Mouse (Mus musculus) midbrain, postnatal 0 days (tissue): Measurements from ENCODE around the gene Mcm5. TPM values are rescaled to one million over a fixed set of nuclear protein-coding genes. Genes with fewer than 3 reads are reported as not detected.
A peak's percentile ranks its signal among the peaks of the same experiment; 100 is the strongest.

Experiments
- ATAC-seq: fragments of 200-750 bp; cut with Nextera tagmentation; 2 replicates; pipeline ENCODE4 v1.8.0; 2017; ENCODE audit warnings: moderate number of reproducible peaks, mild to moderate bottlenecking, moderate TSS enrichment, moderate library complexity; ENCODE audit not compliant: low FRiP score
- DNase-seq: peaks from one replicate; pipeline ENCODE4 v3.0.0-alpha.2; 2015; ENCODE audit warnings: low spot score
- H3K27ac ChIP-seq: fragments of 300-500 bp; sonication (generic); 2 replicates; pipeline ENCODE4 v1.5.1; 2014; ENCODE audit warnings: low read depth, mild to moderate bottlenecking, low read length, mixed read lengths
- H3K27me3 ChIP-seq: fragments of 300-500 bp; sonication (generic); 2 replicates; pipeline ENCODE4 v1.6.1; 2014; ENCODE audit warnings: low read length, control low read depth, mixed read lengths; ENCODE audit not compliant: insufficient read depth
- H3K36me3 ChIP-seq: fragments of 300-500 bp; sonication (generic); 2 replicates; pipeline ENCODE4 v1.6.1; 2014; ENCODE audit warnings: low read length, control low read depth, mixed read lengths; ENCODE audit not compliant: insufficient read depth
- H3K4me1 ChIP-seq: fragments of 300-500 bp; sonication (generic); 2 replicates; pipeline ENCODE4 v1.6.1; 2014; ENCODE audit warnings: mild to moderate bottlenecking, control low read depth, antibody characterized with exemption, low read length, mixed read lengths; ENCODE audit not compliant: insufficient read depth
- H3K4me2 ChIP-seq: fragments of 300-500 bp; sonication (generic); 2 replicates; pipeline ENCODE4 v1.6.1; 2014; ENCODE audit warnings: low read depth, mild to moderate bottlenecking, low read length, mixed read lengths; ENCODE audit not compliant: poor library complexity, severe bottlenecking
- H3K4me3 ChIP-seq: fragments of 300-500 bp; sonication (generic); 2 replicates; pipeline ENCODE4 v1.5.1; 2014; ENCODE audit warnings: low read depth, mild to moderate bottlenecking, low read length, moderate library complexity
- H3K9ac ChIP-seq: fragments of 300-500 bp; sonication (generic); replicated peaks from 2 replicates; pipeline ENCODE4 v1.6.1; 2014; ENCODE audit warnings: mild to moderate bottlenecking, low read length, moderate library complexity, mixed read lengths; ENCODE audit not compliant: poor library complexity, severe bottlenecking
- H3K9me3 ChIP-seq: fragments of 300-500 bp; sonication (generic); 2 replicates; pipeline ENCODE4 v1.6.1; 2016; ENCODE audit warnings: low read length, control low read depth
- CTCF ChIP-seq: IDR thresholded peaks from 2 replicates; pipeline ENCODE4 v1.5.1; 2016; ENCODE audit warnings: antibody characterized with exemption, mild to moderate bottlenecking
- WGBS: fragments of 180-500 bp; shearing (Covaris S2); extraction: QIAGEN DNeasy Blood & Tissue Kit; methylation state at CpG from one replicate; pipeline ENCODE4 v1.1.7; 2014; 5-methylcytosine and 5-hydroxymethylcytosine counted together
- polyA plus RNA-seq: library from polyadenylated mRNA; unstranded; fragments of >200 nt; fragmentation: Nextera tagmentation; extraction: Ambion mirVana; gene quantifications from 2 replicates; pipeline ENCODE4 v1.2.1, GENCODE M21; 2015
- total RNA-seq: library from RNA; depleted of rRNA; stranded (reverse); fragments of >200 nt; gene quantifications from 2 replicates; pipeline ENCODE4 v1.2.3, GENCODE M21; 2014; rRNA removed

The Mcm5 gene
- total and polyA plus RNA-seq, 2 experiments from 2014 or later = 13.7 to 18.3 TPM

- no peak for DNase-seq
- WGBS = 22% methylated on average over 7 of the region's 7 CpGs
These were observed 48.3 kb downstream of the Mcm5 start for GRCm38 (mm10) chr8:75157471-75158230.

GRCm38 (mm10) chr8:75169363-75169762 is 60.0 kb downstream of the Mcm5 start:
- ATAC-seq (no peak), DNase-seq (peak; percentile 58)
- H3K9me3 ChIP-seq = no peaks in the 10 kb centered on the region
- TF ChIP-seq CTCF = no peak
- H3K36me3 ChIP-seq = no peaks in the 10 kb centered on the region
- no peaks in the 10 kb centered on the region for H3K27me3 ChIP-seq
- H3K27ac ChIP-seq = no peak overlapping the region
- WGBS = 68% methylated on average over 5 of the region's 5 CpGs
- no peak overlapping the region for H3K9ac ChIP-seq
- H3K4me3 ChIP-seq = no peak overlapping the region
- no peak overlapping the region for H3K4me2 ChIP-seq
- H3K4me1 ChIP-seq = no peaks in the 10 kb centered on the region

More at GRCm38 (mm10) chr8:75157471-75158230, 48.3 kb downstream of the Mcm5 start:
- Histone ChIP-seq H3K27ac (no peak overlapping the region), H3K9ac (no peak overlapping the region), H3K4me3 (no peak overlapping the region), H3K27me3 (no peaks in the 10 kb centered on the region), H3K36me3 (no peaks in the 10 kb centered on the region), H3K9me3 (no peaks in the 10 kb centered on the region), H3K4me2 (no peak overlapping the region), H3K4me1 (no peaks in the 10 kb centered on the region)
- TF ChIP-seq CTCF = no peak
- peak; percentile 14; the same call in 1 of the 2 replicates for ATAC-seq

- H3K4me2 ChIP-seq = no peak overlapping the region
- H3K9ac ChIP-seq = no peak overlapping the region
- no peaks in the 10 kb centered on the region for H3K4me1 ChIP-seq
- 79% methylated on average over 6 of the region's 6 CpGs for WGBS
- no peak overlapping the region for H3K4me3 ChIP-seq
- H3K27me3 ChIP-seq = no peaks in the 10 kb centered on the region
- DNase-seq (no peak), ATAC-seq (no peak)
- H3K36me3 ChIP-seq = no peaks in the 10 kb centered on the region
- no peaks in the 10 kb centered on the region for H3K9me3 ChIP-seq
- no peak for TF ChIP-seq CTCF
- no peak overlapping the region for H3K27ac ChIP-seq
These were observed 62.8 kb downstream of the Mcm5 start for GRCm38 (mm10) chr8:75172009-75172685.

Other genes with a start within 250 kb of the Mcm5 start
- not detected in 2 replicates for gene Isx, start 236.4 kb upstream of the Mcm5 start, total RNA-seq
- gene Isx, start 236.4 kb upstream of the Mcm5 start, polyA plus RNA-seq = not detected in 2 replicates
- 48.5 and 60.1 TPM in 2 replicates for gene Hmgxb4, start 116.2 kb upstream of the Mcm5 start, total RNA-seq
- 27.6 and 29.6 TPM in 2 replicates for gene Hmgxb4, start 116.2 kb upstream of the Mcm5 start, polyA plus RNA-seq
- gene Tom1, start 75.9 kb upstream of the Mcm5 start, total RNA-seq = 43.8 and 48.7 TPM in 2 replicates
- gene Tom1, start 75.9 kb upstream of the Mcm5 start, polyA plus RNA-seq = 47.1 and 48.2 TPM in 2 replicates
- 10.1 and 12.9 TPM in 2 replicates for gene Hmox1, start 15.9 kb upstream of the Mcm5 start, total RNA-seq
- 13.2 and 15.1 TPM in 2 replicates for gene Hmox1, start 15.9 kb upstream of the Mcm5 start, polyA plus RNA-seq
- 10.1 and 14.4 TPM in 2 replicates for gene Rasd2, start 104.4 kb downstream of the Mcm5 start, total RNA-seq
- gene Rasd2, start 104.4 kb downstream of the Mcm5 start, polyA plus RNA-seq = 4.5 and 5.5 TPM in 2 replicates